Mouse (Mus musculus) heart, embryonic 10.5 days (tissue): ENCODE measurements around the gene Ak8. TPM values are rescaled to one million over a fixed set of nuclear protein-coding genes. Genes with fewer than 3 reads are reported as not detected.

Experiments used
- DNase-seq: peaks from one replicate; pipeline ENCODE4 v3.0.0-alpha.2; 2017; ENCODE audit warnings: low spot score
- H3K27ac ChIP-seq: fragments of 300-500 bp; sonication (generic); 2 replicates; pipeline ENCODE4 v1.5.1; 2016; ENCODE audit warnings: mild to moderate bottlenecking
- H3K27me3 ChIP-seq: fragments of 300-500 bp; sonication (generic); 2 replicates; pipeline ENCODE4 v1.6.1; 2016; ENCODE audit warnings: mild to moderate bottlenecking; ENCODE audit not compliant: poor library complexity, insufficient read depth, severe bottlenecking
- H3K36me3 ChIP-seq: fragments of 300-500 bp; sonication (generic); 2 replicates; pipeline ENCODE4 v1.6.1; 2016; ENCODE audit warnings: mild to moderate bottlenecking, moderate library complexity
- H3K4me1 ChIP-seq: fragments of 300-500 bp; sonication (generic); 2 replicates; pipeline ENCODE4 v1.6.1; 2016; ENCODE audit warnings: mild to moderate bottlenecking
- H3K4me3 ChIP-seq: fragments of 300-500 bp; sonication (generic); 2 replicates; pipeline ENCODE4 v1.5.1; 2016; ENCODE audit warnings: mild to moderate bottlenecking, moderate library complexity
- H3K9me3 ChIP-seq: fragments of 300-500 bp; sonication (generic); 2 replicates; pipeline ENCODE4 v1.6.1; 2016; ENCODE audit warnings: mild to moderate bottlenecking, moderate library complexity
- WGBS: fragments of 180-500 bp; shearing (Covaris S2); methylation state at CpG from one replicate; pipeline ENCODE4 v1.1.7; 2016; 5-methylcytosine and 5-hydroxymethylcytosine counted together
- polyA plus RNA-seq: library from polyadenylated mRNA; unstranded; fragments of >200 nt; fragmentation: Nextera tagmentation; extraction: Ambion mirVana; gene quantifications from 2 replicates; pipeline ENCODE4 v1.2.1, GENCODE M21; 2016

Gene Ak8
- polyA plus RNA-seq, 1 experiment from 2014 or later, result 1.1 TPM

DNA sequence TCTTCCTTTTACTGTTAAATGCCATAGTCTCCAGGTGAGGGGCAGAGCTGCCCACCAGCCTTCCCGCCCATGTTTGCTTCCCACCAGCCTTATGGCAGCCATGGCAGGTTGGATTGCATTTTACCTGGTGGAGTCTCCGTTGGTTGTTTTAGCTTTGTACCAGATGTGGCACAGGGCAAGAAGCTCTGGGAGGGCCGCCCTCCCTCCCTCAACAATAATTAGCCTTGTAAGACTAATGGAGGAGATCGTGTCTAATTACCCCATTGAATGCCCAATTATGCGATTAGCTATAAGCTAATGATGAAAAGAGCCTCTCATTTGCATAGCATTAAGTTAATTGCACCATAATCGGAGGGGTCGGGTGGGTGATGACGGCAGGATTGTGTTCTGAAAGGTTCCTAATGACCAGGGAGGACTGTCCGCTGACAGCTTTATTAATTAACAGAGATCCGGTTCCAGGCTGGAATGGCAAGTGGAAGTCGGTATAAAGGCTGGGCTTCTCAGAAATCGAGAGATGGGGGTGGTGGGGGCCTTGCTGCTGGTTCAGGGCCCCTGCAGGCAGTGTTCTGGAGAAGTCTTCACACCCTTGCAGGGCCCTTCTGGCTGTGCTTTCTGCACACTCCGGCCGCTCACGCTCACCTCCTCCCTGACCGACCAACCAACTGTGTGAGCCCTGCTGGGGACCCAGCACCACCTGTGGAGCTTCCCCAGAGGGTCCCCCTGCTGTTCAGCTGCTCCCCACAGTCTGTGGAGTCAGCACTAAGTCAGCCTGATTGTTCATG, 80.2 kb downstream of the Ak8 start:
- Histone ChIP-seq H3K4me3 (no peak overlapping the region), H3K36me3 (no peaks in the 10 kb centered on the region), H3K27ac (no peak overlapping the region), H3K9me3 (no peaks in the 10 kb centered on the region), H3K4me1 (peaks cover 33% of the 10 kb centered on the region), H3K27me3 (0 out of 2 replicates have a peak, but pooled peaks cover 4% of the 10 kb centered on the region)
- no peak for DNase-seq
- WGBS, result 70% methylated on average over 16 of the region's 16 CpGs

DNA sequence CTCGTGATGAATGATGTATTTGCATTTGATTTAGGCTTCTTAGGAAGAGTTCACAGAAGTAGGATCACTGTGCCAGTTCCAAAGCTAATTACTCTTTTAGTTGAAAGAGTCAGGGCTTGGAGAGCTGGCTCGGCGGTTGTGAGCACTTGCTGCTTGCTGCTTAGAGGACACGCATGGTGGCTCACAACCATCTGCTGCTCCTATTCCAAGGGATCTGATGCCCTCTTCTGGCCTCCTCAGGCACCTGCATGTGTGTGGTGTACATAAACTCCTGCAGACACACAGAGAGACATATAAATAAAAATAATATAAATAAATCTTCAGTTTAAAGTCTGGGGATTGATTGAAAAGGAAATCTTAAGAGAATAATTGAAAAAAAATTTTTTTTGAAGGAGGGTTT, 81.3 kb downstream of the Ak8 start:
- H3K4me3 ChIP-seq, result no peak overlapping the region
- WGBS, result 86% methylated on average over 4 of the region's 4 CpGs
- H3K36me3 ChIP-seq, result no peaks in the 10 kb centered on the region
- no peak overlapping the region for H3K27ac ChIP-seq
- DNase-seq, result no peak
- H3K9me3 ChIP-seq, result no peaks in the 10 kb centered on the region
- peaks cover 24% of the 10 kb centered on the region for H3K4me1 ChIP-seq
- 0 out of 2 replicates have a peak, but pooled peaks cover 4% of the 10 kb centered on the region for H3K27me3 ChIP-seq

DNA sequence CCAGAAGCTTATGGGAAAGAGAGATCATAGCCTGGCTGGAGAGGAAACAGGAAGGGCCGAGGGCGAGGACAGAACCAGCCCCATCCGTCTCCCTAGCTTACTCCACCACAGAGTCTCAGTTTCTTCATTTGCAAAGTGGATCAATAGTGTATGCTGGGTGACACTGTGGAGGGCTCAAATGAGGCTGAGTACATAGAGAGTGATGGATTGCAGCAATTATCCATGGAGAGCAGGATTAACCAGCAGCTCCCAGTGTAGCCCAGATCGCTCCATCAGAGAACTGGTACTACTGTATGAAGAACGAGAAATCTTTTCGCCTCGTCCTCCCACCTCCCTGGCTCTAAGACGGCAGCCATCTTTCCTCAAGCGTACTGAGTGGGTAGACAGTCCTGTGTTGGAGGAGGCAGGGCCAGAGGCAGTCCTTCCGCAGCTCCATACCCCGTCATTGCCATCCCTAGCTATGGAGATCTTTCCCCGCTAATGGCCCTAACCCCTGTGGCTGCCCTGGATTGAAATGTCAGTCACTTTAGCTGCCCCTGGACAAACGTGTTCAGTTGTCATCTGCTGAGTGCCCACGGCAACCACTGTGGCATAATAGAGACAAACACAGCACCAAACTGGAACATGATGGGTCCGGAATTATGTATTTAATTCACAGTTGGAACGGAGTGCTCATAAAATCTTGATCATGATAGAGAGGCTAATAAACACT, 86.5 kb downstream of the Ak8 start:
- Histone ChIP-seq H3K4me3 (no peak overlapping the region), H3K27ac (no peak overlapping the region), H3K36me3 (no peaks in the 10 kb centered on the region), H3K27me3 (no peaks in the 10 kb centered on the region), H3K9me3 (no peaks in the 10 kb centered on the region), H3K4me1 (0 out of 2 replicates have a peak, but pooled peaks cover under 1% of the 10 kb centered on the region)
- no peak for DNase-seq
- WGBS, result 76% methylated on average over 16 of the region's 16 CpGs

DNA sequence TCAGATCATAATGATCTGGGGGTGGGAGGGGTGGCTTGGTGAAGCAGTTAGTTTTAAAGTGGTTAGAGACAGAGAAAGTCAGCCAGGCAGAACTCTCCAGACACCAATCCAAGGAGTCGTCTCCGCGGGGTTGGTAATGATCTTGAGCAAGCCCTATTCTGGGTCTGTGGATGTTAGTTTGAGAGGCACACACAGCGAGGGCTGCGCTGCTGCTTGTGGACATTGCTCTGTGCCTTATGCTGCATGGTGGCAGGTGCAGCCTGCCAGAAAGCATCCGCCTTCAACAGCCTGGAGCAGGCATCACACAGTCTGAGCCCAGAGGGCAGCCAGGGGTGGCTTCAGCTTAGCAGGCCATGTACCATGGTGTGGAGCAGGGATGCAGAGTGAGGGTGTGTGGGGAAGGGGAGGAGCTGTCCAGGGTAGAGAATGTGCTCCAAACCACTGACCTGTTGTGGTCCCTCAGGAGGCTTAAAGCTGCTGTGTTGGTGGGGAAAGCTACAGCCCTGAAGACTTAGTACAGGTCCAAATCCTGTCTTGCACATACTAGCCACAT, 87.2 kb downstream of the Ak8 start:
- no peaks in the 10 kb centered on the region for H3K36me3 ChIP-seq
- no peak overlapping the region for H3K4me3 ChIP-seq
- H3K4me1 ChIP-seq, result peaks cover 3% of the 10 kb centered on the region; the same call in 1 of the 2 replicates
- no peak overlapping the region for H3K27ac ChIP-seq
- no peaks in the 10 kb centered on the region for H3K9me3 ChIP-seq
- DNase-seq, result no peak
- 75% methylated on average over 6 of the region's 6 CpGs for WGBS
- no peaks in the 10 kb centered on the region for H3K27me3 ChIP-seq

DNA sequence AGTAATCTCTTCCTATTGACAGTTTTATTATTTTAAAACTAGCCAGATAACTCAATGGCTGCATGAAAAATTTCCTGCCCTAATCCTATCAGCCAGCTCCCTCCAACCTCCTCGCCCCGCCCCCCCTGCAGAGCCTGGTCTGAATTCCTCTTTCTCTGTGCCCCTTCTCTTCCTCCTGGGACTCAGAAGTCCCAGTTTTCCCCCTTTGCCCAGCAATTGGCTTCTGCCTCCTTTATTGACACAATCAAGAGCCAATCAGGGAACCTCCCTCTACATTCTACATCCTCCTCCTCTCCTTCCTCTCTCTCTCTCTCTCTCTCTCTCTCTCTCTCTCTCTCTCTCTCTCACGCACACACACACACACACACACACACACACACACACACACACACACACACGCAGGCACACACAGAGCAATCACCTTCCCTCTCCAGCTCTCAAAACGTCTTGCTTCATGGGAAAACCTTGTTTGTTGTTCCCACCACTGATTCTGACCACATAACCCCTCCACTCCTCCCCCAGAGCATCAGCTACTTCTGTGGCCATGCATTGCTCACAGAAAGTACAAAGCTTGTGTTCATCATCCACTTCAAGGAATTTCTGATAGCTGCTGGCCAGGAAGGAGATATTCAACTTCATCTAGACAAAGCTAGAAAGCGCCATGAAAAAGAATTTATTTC, 93.1 kb downstream of the Ak8 start:
- H3K27ac ChIP-seq, result peak overlapping the region; percentile 81
- H3K36me3 ChIP-seq, result no peaks in the 10 kb centered on the region
- H3K4me3 ChIP-seq, result peak overlapping the region; percentile 31
- H3K9me3 ChIP-seq, result no peaks in the 10 kb centered on the region
- no peaks in the 10 kb centered on the region for H3K27me3 ChIP-seq
- 22% methylated on average over 6 of the region's 6 CpGs for WGBS
- peaks cover 18% of the 10 kb centered on the region; the same call in 1 of the 2 replicates for H3K4me1 ChIP-seq
- DNase-seq, result peak; percentile 86

DNA sequence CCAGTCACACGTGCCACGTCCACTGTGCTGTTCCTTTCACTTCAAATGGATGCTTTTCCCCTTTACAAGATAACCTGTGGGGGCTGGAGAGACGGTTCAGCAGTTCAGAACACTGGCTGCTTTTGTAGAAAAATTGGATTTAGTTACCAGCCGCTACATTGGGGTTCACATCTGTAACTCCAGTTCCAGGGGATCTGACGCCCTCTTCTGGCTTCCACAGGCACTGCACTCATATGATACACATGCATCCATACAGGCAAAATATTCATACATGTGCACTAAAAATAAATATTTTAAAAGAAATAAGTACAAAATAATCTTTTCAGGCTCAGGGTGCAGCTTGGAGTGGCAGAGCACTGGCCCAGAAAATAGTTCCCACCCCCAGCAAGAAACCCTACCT, 94.7 kb downstream of the Ak8 start:
- no peaks in the 10 kb centered on the region for H3K36me3 ChIP-seq
- 78% methylated on average over 5 of the region's 5 CpGs for WGBS
- no peak overlapping the region for H3K27ac ChIP-seq
- H3K27me3 ChIP-seq, result no peaks in the 10 kb centered on the region
- no peak overlapping the region for H3K4me3 ChIP-seq
- H3K9me3 ChIP-seq, result no peaks in the 10 kb centered on the region
- H3K4me1 ChIP-seq, result peaks cover 18% of the 10 kb centered on the region; the same call in 1 of the 2 replicates
- DNase-seq, result no peak

DNA sequence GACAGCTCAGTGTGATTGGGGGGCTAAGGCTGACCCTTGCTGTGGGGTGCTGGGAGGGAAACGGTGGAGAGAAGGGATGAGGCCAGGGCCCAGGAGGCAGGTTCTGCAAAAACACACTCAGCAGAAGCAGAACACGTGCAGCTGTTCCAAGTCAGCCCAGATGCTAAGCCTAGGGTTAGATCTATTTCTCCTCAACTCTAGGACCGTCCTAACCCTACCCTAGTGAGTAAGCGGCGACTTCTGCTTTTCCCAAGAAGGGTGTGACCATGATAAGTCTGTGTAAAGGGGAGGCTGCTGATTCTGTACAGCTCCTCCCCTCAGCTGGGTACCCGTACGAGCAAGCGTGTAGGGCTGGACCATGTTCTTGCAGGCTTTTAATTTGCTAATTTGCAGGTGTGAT, 96.3 kb downstream of the Ak8 start:
- Histone ChIP-seq H3K9me3 (no peaks in the 10 kb centered on the region), H3K27ac (no peak overlapping the region), H3K27me3 (no peaks in the 10 kb centered on the region), H3K4me1 (peaks cover 18% of the 10 kb centered on the region; the same call in 1 of the 2 replicates), H3K36me3 (no peaks in the 10 kb centered on the region), H3K4me3 (no peak overlapping the region)
- no peak for DNase-seq
- whole genome bisulfite sequencing, result 71% methylated on average over 8 of the region's 8 CpGs

DNA sequence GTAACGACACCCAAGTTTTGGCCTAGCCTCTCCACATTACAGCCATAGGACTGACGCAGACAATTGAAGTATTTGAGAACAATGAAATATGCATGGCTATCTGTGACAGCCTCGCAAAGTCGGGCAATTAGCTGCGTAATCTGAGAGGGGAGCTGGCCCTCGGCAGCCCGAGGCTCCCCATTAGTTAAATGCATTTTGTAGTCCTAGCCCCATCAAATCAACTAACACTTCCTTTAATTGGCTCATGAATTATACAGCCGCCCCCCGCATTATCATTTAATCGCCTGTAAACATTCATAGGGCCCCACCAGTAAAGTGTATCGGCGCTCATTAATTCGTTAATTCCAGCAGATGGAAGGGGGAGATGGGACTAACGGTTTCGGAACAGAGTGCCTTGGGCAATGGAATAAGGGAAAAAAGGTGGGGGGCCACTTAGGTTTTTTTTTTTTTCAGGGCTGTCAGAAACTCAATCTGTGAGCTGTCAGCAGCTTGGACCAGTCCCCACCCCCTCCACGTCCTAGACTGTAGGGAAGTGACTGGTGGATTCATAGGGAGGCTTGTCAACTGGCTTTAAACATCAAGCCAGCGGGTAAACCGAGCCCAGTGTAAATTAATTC, 97.6 kb downstream of the Ak8 start:
- DNase-seq, result no peak
- Histone ChIP-seq H3K27me3 (peaks cover 1% of the 10 kb centered on the region; the same call in 1 of the 2 replicates), H3K4me3 (no peak overlapping the region), H3K27ac (no peak overlapping the region), H3K4me1 (peaks cover 26% of the 10 kb centered on the region), H3K36me3 (no peaks in the 10 kb centered on the region), H3K9me3 (no peaks in the 10 kb centered on the region)
- 53% methylated on average over 18 of the region's 18 CpGs for WGBS

DNA sequence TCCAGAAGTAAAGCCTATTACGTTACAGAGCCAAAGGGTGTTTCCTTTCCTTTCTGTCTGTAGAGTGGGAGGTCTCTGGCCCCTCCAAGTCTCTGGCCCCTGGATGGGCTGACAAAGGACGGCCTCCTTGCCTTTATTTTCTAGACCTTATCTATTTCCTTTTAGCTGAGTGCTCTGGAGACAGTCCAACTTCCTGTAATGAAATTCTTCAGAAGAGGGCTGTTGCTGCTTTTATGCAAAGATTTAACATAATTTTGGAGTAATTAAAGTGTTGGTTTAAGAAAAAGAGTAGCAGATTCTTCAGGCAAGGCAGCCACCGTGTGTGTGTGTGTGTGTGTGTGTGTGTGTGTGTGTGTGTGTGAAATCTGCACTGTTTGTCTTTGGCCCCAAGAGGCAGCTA, 98.4 kb downstream of the Ak8 start:
- H3K27me3 ChIP-seq, result peaks cover 4% of the 10 kb centered on the region; the same call in 1 of the 2 replicates
- H3K27ac ChIP-seq, result no peak overlapping the region
- 50% methylated on average over 3 of the region's 3 CpGs for WGBS
- H3K4me1 ChIP-seq, result peaks cover 25% of the 10 kb centered on the region
- no peak overlapping the region for H3K4me3 ChIP-seq
- no peaks in the 10 kb centered on the region for H3K9me3 ChIP-seq
- no peak for DNase-seq
- H3K36me3 ChIP-seq, result no peaks in the 10 kb centered on the region

DNA sequence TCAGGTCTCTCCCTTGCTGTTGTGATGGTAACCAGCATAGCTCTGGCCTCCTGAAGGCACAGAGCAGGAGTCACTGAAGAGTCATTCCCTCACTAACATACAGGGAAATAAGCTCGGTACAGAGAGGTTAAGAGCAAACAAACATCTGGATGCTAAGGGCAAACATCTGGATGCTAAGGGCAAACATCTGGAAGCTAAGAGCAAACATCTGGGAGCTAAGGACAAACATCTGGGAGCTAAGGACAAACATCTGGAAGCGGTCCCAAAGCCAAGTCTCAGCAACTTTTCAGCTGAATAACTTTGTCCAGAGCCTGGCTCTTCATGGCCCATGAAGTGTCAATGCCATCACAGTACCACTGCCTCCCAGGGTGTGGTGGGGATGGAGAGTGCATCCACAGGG, 99.6 kb downstream of the Ak8 start:
- Histone ChIP-seq H3K36me3 (no peaks in the 10 kb centered on the region), H3K27ac (no peak overlapping the region), H3K4me3 (no peak overlapping the region), H3K4me1 (peaks cover 25% of the 10 kb centered on the region), H3K9me3 (no peaks in the 10 kb centered on the region), H3K27me3 (peaks cover 4% of the 10 kb centered on the region; the same call in 1 of the 2 replicates)
- 76% methylated on average over 2 of the region's 2 CpGs for WGBS
- no peak for DNase-seq

DNA sequence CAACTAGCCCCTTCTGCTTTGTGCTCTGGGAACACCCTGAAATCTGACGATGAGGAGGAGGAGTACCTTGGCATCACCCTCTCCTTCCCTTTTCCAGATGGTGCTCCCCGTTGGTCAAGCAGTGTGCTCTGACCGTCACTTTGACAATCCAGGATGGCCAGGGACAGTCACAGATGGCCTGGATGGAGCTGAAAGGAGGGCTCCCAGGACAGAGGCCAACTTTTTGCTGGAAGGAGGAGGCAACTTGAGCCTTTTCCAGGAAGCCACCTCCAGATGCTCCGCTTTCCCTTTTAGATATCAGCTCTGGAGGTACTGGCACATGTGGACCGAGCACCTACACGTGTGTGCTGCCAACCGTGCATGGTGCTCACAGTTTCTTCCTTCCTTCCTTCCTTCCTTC, 103.4 kb downstream of the Ak8 start:
- no peak overlapping the region for H3K27ac ChIP-seq
- no peaks in the 10 kb centered on the region for H3K36me3 ChIP-seq
- peaks cover 15% of the 10 kb centered on the region for H3K4me1 ChIP-seq
- H3K4me3 ChIP-seq, result no peak overlapping the region
- DNase-seq, result no peak
- H3K9me3 ChIP-seq, result no peaks in the 10 kb centered on the region
- peaks cover 4% of the 10 kb centered on the region; the same call in 1 of the 2 replicates for H3K27me3 ChIP-seq
- 77% methylated on average over 7 of the region's 7 CpGs for WGBS

DNA sequence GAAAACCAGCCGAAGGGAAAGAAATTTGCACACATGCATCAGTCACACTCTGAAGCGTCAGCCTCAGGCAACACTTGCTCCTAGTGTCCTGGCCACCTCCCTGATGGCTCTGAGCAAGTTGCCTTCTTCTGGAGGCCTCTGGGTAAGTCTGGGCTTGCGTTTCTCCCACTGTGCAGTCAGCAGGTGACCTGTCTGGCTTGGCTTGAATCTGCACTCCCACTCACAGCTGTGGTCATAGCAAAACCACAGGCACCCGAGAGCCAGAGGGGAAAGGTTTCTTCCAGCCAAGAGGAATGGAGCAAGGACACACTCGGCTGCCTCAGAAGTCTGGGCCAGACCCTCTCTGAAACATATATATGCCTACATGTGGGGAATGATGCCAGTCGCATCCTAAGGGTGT, 108.9 kb downstream of the Ak8 start:
- no peak for DNase-seq
- H3K27me3 ChIP-seq, result no peaks in the 10 kb centered on the region
- no peaks in the 10 kb centered on the region for H3K4me1 ChIP-seq
- no peak overlapping the region for H3K4me3 ChIP-seq
- H3K9me3 ChIP-seq, result no peaks in the 10 kb centered on the region
- H3K36me3 ChIP-seq, result no peaks in the 10 kb centered on the region
- WGBS, result 72% methylated on average over 6 of the region's 6 CpGs
- no peak overlapping the region for H3K27ac ChIP-seq
